Mouse (Mus musculus): Measurements from ENCODE around the gene Fam120a.

DNA sequence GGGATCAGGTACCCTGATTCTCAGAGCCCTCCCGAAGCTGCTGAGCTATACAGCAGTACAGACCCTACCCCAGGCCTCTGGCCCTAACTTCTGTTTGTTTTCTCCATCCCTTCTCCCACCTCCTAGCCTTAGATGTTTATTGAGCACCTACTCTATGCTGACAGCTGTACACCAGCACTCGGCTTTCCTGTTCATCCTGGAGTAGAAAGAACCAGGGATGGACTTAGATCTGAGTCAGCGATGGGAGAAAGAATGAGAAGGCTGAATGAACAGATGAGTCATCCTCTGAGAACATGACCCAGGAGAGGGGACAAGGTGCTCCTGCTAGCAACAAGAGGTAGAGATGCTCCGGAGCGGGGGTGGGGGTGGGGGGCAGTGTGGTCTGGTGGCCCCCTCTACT is 95.1 kb downstream of the Fam120a start:
- no peak for TF ChIP-seq CTCF (IDR thresholded peaks at IDR 0.05; ENCODE audit: borderline replicate concordance, control insufficient read depth, extremely low read depth, insufficient read depth, low read length, poor library complexity)
- TF ChIP-seq POLR2A (IDR thresholded peaks at IDR 0.05; ENCODE audit: control insufficient read depth, extremely low read depth, insufficient read depth, low read length, poor library complexity) = no peak
